Mouse (Mus musculus) CH12.LX (cell line): ENCODE measurements around the gene Gm17324.

Experiments used
- CTCF ChIP-seq, 2 experiments: IDR thresholded peaks in 1 of 2; conservative IDR thresholded peaks in 1 of 2; 2 replicates each; pipeline ENCODE4 v1.5.1; 2011 to 2012; ENCODE audit warnings: low read depth in 2 of 2, low read length in 2 of 2, improper control_type of control experiment in 1 of 2, inconsistent platforms in 1 of 2, mild to moderate bottlenecking in 1 of 2, moderate library complexity in 1 of 2
- IRF4 ChIP-seq: IDR thresholded peaks from 2 replicates; pipeline ENCODE4 v1.6.1; 2014; ENCODE audit warnings: low read depth, mild to moderate bottlenecking, inconsistent platforms, low read length, improper control_type of control experiment
- MAZ ChIP-seq: IDR thresholded peaks from 2 replicates; pipeline ENCODE4 v1.6.1; 2012; ENCODE audit warnings: low read depth, mild to moderate bottlenecking, inconsistent platforms, low read length, improper control_type of control experiment, moderate library complexity
- POLR2A ChIP-seq: IDR thresholded peaks from 2 replicates; pipeline ENCODE4 v1.6.1; 2011; ENCODE audit warnings: low read depth, mild to moderate bottlenecking, improper control_type of control experiment, low read length
- TCF12 ChIP-seq: IDR thresholded peaks from 2 replicates; pipeline ENCODE4 v1.6.1; 2014; ENCODE audit warnings: low read depth, mild to moderate bottlenecking, inconsistent platforms, low read length, improper control_type of control experiment

DNA sequence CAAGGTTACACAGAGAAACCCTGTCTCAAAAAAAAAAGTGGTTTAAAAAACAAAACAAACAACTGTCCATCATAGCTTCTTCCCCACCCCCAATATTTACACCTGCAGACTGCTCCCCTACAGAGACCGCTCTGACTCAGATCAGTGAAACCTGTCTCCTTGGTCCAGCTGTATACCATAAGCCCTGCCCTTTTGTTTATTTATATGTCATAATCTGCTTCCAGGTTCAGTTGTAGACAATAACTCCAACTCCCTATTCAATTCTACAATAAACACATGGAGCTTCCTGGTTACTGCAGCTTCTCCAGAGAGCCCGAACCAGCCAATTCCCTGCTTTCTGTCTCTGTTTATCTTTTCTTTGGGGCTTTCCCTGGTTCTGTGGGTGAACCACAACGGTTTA, 42.6 kb upstream of the Gm17324 start:
- 0 out of 2 replicates have a peak, but pooled peaks have one; percentile 23 for TF ChIP-seq TCF12
- no peak for TF ChIP-seq POLR2A
- no peak for TF ChIP-seq MAZ
- TF ChIP-seq IRF4, result no peak
- TF ChIP-seq CTCF (conservative IDR thresholded peaks at IDR 0.05 in 1 of 2, IDR thresholded peaks at IDR 0.05 in 1 of 2; ENCODE audit: low read depth in 2 of 2, low read length in 2 of 2), result no peak
